20 mouse cellular contexts compared by ENCODE assay signal in the genomic region with DNA sequence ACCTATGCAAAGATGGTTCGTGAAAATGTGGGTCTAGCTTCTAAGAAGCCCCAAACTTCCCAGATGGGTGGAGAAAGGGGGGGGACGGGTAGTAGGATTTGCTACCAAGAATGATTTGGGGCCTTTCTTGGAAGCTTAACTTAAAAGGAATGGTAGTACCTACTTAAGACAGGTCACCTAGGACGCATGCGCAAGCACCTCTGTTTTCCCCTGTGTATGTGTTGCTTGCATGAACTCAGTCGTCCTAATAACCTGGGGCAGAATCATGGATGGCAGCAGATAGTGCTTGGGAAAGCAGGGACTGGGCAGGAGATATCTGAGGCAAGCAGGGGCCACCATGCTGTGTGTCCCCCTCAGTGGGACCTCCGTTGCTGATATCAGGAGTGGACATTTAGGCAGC. TPM values are rescaled to one million over a fixed set of nuclear protein-coding genes. Genes with fewer than 3 reads are reported as not detected.
DNase-seq lines count a peak whose midpoint lies in the region; ATAC-seq and TF ChIP-seq lines count a peak whose summit lies in the region.
"Had no signal": no experiment of that assay in that cellular context is flagged by ENCODE, and none has a peak within 500 bp of the region (broad histone marks: within the 10 kb centered on the region; RNA-seq: fewer than 3 reads in every experiment).

No protein-coding gene starts in this region.

- H3K36me3 ChIP-seq in heart, embryonic 13.5 days, result no peaks in the 10 kb centered on the region
- H3K36me3 ChIP-seq in liver, embryonic 13.5 days, result no peaks in the 10 kb centered on the region
- no peaks in the 10 kb centered on the region for H3K36me3 ChIP-seq in liver, embryonic 11.5 days (ENCODE audit: control insufficient read depth, insufficient read depth, low read length)
- H3K36me3 ChIP-seq in small intestine, adult 2 months (ENCODE audit: control insufficient read depth, insufficient read depth, low read length), result no peaks in the 10 kb centered on the region
- H3K36me3 ChIP-seq: embryonic facial prominence, embryonic 13.5 days had no signal

- peaks cover 94% of the 10 kb centered on the region for H3K4me1 ChIP-seq in heart, embryonic 13.5 days
- peaks cover 61% of the 10 kb centered on the region for H3K4me1 ChIP-seq in liver, embryonic 13.5 days (replicated peaks)
- peaks cover 49% of the 10 kb centered on the region for H3K4me1 ChIP-seq in liver, embryonic 11.5 days (replicated peaks; ENCODE audit: control insufficient read depth, insufficient read depth, low read length)
- peaks cover 23% of the 10 kb centered on the region; the same call in 1 of the 2 replicates for H3K4me1 ChIP-seq in small intestine, adult 2 months (ENCODE audit: control insufficient read depth, insufficient read depth, insufficient read length, low read length)

- H3K9me3 ChIP-seq in heart, embryonic 13.5 days, result no peaks in the 10 kb centered on the region
- H3K9me3 ChIP-seq in liver, embryonic 13.5 days (replicated peaks), result no peaks in the 10 kb centered on the region
- H3K9me3 ChIP-seq in liver, embryonic 11.5 days (ENCODE audit: control insufficient read depth, low read length), result no peaks in the 10 kb centered on the region
- H3K9me3 ChIP-seq: embryonic facial prominence, embryonic 13.5 days; forebrain, embryonic 12.5 days; hindbrain, embryonic 10.5 days had no signal

- H3K27me3 ChIP-seq in heart, embryonic 13.5 days (replicated peaks), result no peaks in the 10 kb centered on the region
- peaks cover 24% of the 10 kb centered on the region for H3K27me3 ChIP-seq in liver, embryonic 13.5 days
- peaks cover 7% of the 10 kb centered on the region for H3K27me3 ChIP-seq in liver, embryonic 11.5 days (replicated peaks; ENCODE audit: control insufficient read depth, insufficient read depth, low read length)
- H3K27me3 ChIP-seq in small intestine, adult 2 months (ENCODE audit: control insufficient read depth, insufficient read depth, low read length), result no peaks in the 10 kb centered on the region
- H3K27me3 ChIP-seq: embryonic facial prominence, embryonic 13.5 days; forebrain, embryonic 12.5 days; Patski had no signal

- H3K4me3 ChIP-seq in heart, embryonic 13.5 days, result no peak overlapping the region
- H3K4me3 ChIP-seq in liver, embryonic 13.5 days (replicated peaks), result no peak overlapping the region
- H3K4me3 ChIP-seq in liver, embryonic 11.5 days (ENCODE audit: low read depth, low read length), result no peak overlapping the region
- no peak overlapping the region for H3K4me3 ChIP-seq in small intestine, adult 2 months (ENCODE audit: low read depth, low read length)
- H3K4me3 ChIP-seq: embryonic facial prominence, embryonic 13.5 days; forebrain, embryonic 12.5 days; gastrocnemius, adult 2 months; hindbrain, embryonic 10.5 days had no signal

- no peak overlapping the region for H3K9ac ChIP-seq in heart, embryonic 13.5 days
- H3K9ac ChIP-seq in liver, embryonic 13.5 days, result no peak overlapping the region
- no peak overlapping the region for H3K9ac ChIP-seq in liver, embryonic 11.5 days (ENCODE audit: low read depth, low read length)
- H3K9ac ChIP-seq: embryonic facial prominence, embryonic 13.5 days; forebrain, embryonic 12.5 days had no signal

- WGBS in heart, embryonic 13.5 days, result 66% methylated on average over 6 of the region's 6 CpGs
- 56% methylated on average over 6 of the region's 6 CpGs for WGBS in liver, embryonic 13.5 days (ENCODE audit: insufficient replicate concordance)
- WGBS in liver, embryonic 11.5 days, result 73% methylated on average over 6 of the region's 6 CpGs
- 83% methylated on average over 6 of the region's 6 CpGs for WGBS in small intestine, adult 2 months

- peak overlapping the region; percentile 46; the same call in 1 of the 2 replicates for H3K27ac ChIP-seq in heart, embryonic 13.5 days (replicated peaks)
- H3K27ac ChIP-seq in liver, embryonic 13.5 days, result peak overlapping the region; percentile 24; the same call in 1 of the 2 replicates
- H3K27ac ChIP-seq in liver, embryonic 11.5 days (ENCODE audit: low read depth, low read length), result no peak overlapping the region
- peak overlapping the region; percentile 50 for H3K27ac ChIP-seq in small intestine, adult 2 months (ENCODE audit: insufficient read depth, low read depth, low read length)
- H3K27ac ChIP-seq: embryonic facial prominence, embryonic 13.5 days; gastrocnemius, adult 2 months; hindbrain, embryonic 10.5 days had no signal

- ATAC-seq in CD4-positive, CD25-positive, alpha-beta regulatory T cell, adult 4 months, result no peak
- no peak for ATAC-seq in heart, embryonic 13.5 days (ENCODE audit: extremely low read depth, insufficient number of reproducible peaks, low FRiP score, low TSS enrichment)
- ATAC-seq in liver, embryonic 13.5 days (ENCODE audit: low read depth), result no peak
- no peak for ATAC-seq in liver, embryonic 11.5 days (replicated peaks; ENCODE audit: low FRiP score)
- ATAC-seq: activated CD4-positive, CD25-positive, alpha-beta regulatory T cell, adult 4 months; hindbrain, embryonic 16.5 days; Patski had no signal

- no peak overlapping the region for H3K4me2 ChIP-seq in heart, embryonic 13.5 days
- no peak overlapping the region for H3K4me2 ChIP-seq in liver, embryonic 13.5 days
- H3K4me2 ChIP-seq in liver, embryonic 11.5 days, result no peak overlapping the region
- H3K4me2 ChIP-seq: embryonic facial prominence, embryonic 13.5 days; forebrain, embryonic 12.5 days had no signal

- no peak for TF ChIP-seq CTCF in small intestine, adult 2 months (IDR thresholded peaks at IDR 0.05; ENCODE audit: extremely low read depth, insufficient read length, insufficient replicate concordance, low read depth, low read length)

- no peak for TF ChIP-seq POLR2A in small intestine, adult 2 months (IDR thresholded peaks at IDR 0.05; ENCODE audit: low read depth, low read length)

- peak; percentile 57 for DNase-seq in CD4-positive, CD25-positive, alpha-beta regulatory T cell, adult 2 months (ENCODE audit: low read depth, low spot score)
- no peak for DNase-seq in heart, adult 18-20 months
- DNase-seq in liver, embryonic 13.5 days, result no peak
- no peak for DNase-seq in liver, embryonic 11.5 days (ENCODE audit: low spot score)
- DNase-seq: B cell, adult 2 months; cerebellum, adult 11-12 months; cerebellum, adult 9-11 months; cerebellum, postnatal 36 days; gastrocnemius, adult 2 months; gastrocnemius, postnatal 25 days had no signal

RNA-seq across cellular contexts. Expression of a gene that starts 7.4 kb away (rescaled TPM):
- 10 to 100 TPM; 21.5 to 23.6 TPM for polyA plus RNA-seq in CD4-positive, CD25-positive, alpha-beta regulatory T cell, adult 4 months (2017; shearing (Covaris generic))
- polyA plus RNA-seq in heart, embryonic 13.5 days (2015; fragmentation: Nextera tagmentation; extraction: Ambion mirVana), result 7.0 and 7.1 TPM in 2 replicates
- total RNA-seq in heart, adult 18-20 months (2021), result 1 to 10 TPM; 4.2 to 6.2 TPM
- 1.1 and 1.2 TPM in 2 replicates for polyA plus RNA-seq in liver, embryonic 13.5 days (2015; fragmentation: Nextera tagmentation; extraction: Ambion mirVana)
- polyA plus RNA-seq in liver, embryonic 11.5 days (2014; fragmentation: Nextera tagmentation; extraction: Ambion mirVana), result 3.7 and 4.8 TPM in 2 replicates
- 0.50 and 3.5 TPM in 2 replicates for polyA plus RNA-seq in small intestine, adult 2 months (2012; rRNA removed)
- total RNA-seq: CH12.LX had no signal
